Mouse (Mus musculus): Measurements from ENCODE around the gene AC170998.1. TPM values are rescaled to one million over a fixed set of nuclear protein-coding genes. Genes with fewer than 3 reads are reported as not detected.
A peak's percentile ranks its signal among the peaks of the same experiment; 100 is the strongest.

AC170998.1 gene
- total RNA-seq (2022) = 1 to 10 TPM in 3 of 4 experiments, under 1 TPM in 1; 0.58 to 3.7 (median 2.1) TPM

GRCm38 (mm10) chr17:28725783-28726182 is at the start of gene AC170998.1:
Gene AC170998.1 (plus strand): TSS chr17:28726083.
- DNase-seq = no peak

- DNase-seq = no peak
These were observed 43.4 kb upstream of the AC170998.1 start for GRCm38 (mm10) chr17:28682311-28683084.

- no peak for DNase-seq
These were observed 42.3 kb upstream of the AC170998.1 start for GRCm38 (mm10) chr17:28683601-28684000.

GRCm38 (mm10) chr17:28684631-28685030 is 41.3 kb upstream of the AC170998.1 start:
- no peak for DNase-seq

GRCm38 (mm10) chr17:28687354-28687753 is 38.5 kb upstream of the AC170998.1 start:
- DNase-seq = no peak

- DNase-seq = no peak
These were observed 36.1 kb upstream of the AC170998.1 start, which contains the start of gene Slc26a8 for GRCm38 (mm10) chr17:28689586-28690283. Gene Slc26a8 (minus strand): TSS chr17:28690233.

GRCm38 (mm10) chr17:28690776-28691686 is 34.9 kb upstream of the AC170998.1 start, which contains the start of gene Mapk14:
Gene Mapk14 (plus strand): TSS chr17:28691329.
- DNase-seq = peak; percentile 100

- peak; percentile 58 for DNase-seq
These were observed 34.1 kb upstream of the AC170998.1 start for GRCm38 (mm10) chr17:28691687-28692340.

GRCm38 (mm10) chr17:28692341-28692710 is 33.6 kb upstream of the AC170998.1 start:
- peak; percentile 70 for DNase-seq

- DNase-seq = no peak
These were observed 32.8 kb upstream of the AC170998.1 start for GRCm38 (mm10) chr17:28693086-28693485.

- no peak for DNase-seq
These were observed 31.8 kb upstream of the AC170998.1 start for GRCm38 (mm10) chr17:28694078-28694477.

- DNase-seq = no peak
These were observed 31.1 kb upstream of the AC170998.1 start for GRCm38 (mm10) chr17:28694832-28695231.

- no peak for DNase-seq
These were observed 29.2 kb upstream of the AC170998.1 start for GRCm38 (mm10) chr17:28696641-28697040.

GRCm38 (mm10) chr17:28697290-28698195 is 28.3 kb upstream of the AC170998.1 start:
- no peak for DNase-seq

GRCm38 (mm10) chr17:28698245-28698644 is 27.6 kb upstream of the AC170998.1 start:
- no peak for DNase-seq

- no peak for DNase-seq
These were observed 27.2 kb upstream of the AC170998.1 start for GRCm38 (mm10) chr17:28698672-28699071.

- no peak for DNase-seq
These were observed 26.1 kb upstream of the AC170998.1 start for GRCm38 (mm10) chr17:28699789-28700188.

- no peak for DNase-seq
These were observed 24.7 kb upstream of the AC170998.1 start for GRCm38 (mm10) chr17:28701171-28701570.

- DNase-seq = no peak
These were observed 24.1 kb upstream of the AC170998.1 start for GRCm38 (mm10) chr17:28701737-28702136.

- no peak for DNase-seq
These were observed 23.2 kb upstream of the AC170998.1 start for GRCm38 (mm10) chr17:28702646-28703045.

- no peak for DNase-seq
These were observed 19.2 kb upstream of the AC170998.1 start for GRCm38 (mm10) chr17:28706697-28707096.

All from adrenal gland, adult 8-10 months (tissue).